Mouse (Mus musculus): Measurements from ENCODE around the gene Drc7.

DNA sequence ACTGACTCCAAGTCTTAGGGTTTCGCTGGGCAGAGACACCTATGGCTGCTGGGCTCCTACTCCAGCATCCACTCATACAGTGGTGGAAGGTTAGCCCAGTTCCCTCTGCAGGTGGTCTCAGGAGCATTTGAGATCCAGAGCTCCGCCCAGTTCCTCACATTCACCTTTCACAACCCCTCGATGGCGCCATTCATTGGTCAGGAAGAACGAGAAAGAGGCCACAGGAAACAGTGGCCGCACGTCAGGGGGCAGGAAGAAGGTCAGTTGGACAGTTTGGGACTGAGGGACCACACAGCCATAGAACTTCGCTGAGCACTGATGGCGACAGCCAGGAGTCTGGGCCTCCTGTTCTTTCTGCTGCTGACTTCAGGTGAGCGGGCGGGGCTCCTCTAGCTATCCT lies 37.5 kb upstream of the Drc7 start, which contains the start of gene Adgrg3:
- TF ChIP-seq CTCF (IDR thresholded peaks at IDR 0.05; ENCODE audit: borderline replicate concordance, extremely low read depth, insufficient read depth, insufficient read length) (no peak), POLR2A (IDR thresholded peaks at IDR 0.05; ENCODE audit: borderline replicate concordance, extremely low read depth, insufficient read depth, insufficient read length, poor library complexity, severe bottlenecking) (no peak)
